Mouse (Mus musculus) kidney, postnatal 4 days (tissue): ENCODE data around the gene Inpp5k.

Experiments used
- DNase-seq, 2 experiments: peaks; one replicate each; pipeline ENCODE4 v3.0.0; 2021; ENCODE audit warnings: mixed read lengths in 2 of 2

The Inpp5k gene

DNA sequence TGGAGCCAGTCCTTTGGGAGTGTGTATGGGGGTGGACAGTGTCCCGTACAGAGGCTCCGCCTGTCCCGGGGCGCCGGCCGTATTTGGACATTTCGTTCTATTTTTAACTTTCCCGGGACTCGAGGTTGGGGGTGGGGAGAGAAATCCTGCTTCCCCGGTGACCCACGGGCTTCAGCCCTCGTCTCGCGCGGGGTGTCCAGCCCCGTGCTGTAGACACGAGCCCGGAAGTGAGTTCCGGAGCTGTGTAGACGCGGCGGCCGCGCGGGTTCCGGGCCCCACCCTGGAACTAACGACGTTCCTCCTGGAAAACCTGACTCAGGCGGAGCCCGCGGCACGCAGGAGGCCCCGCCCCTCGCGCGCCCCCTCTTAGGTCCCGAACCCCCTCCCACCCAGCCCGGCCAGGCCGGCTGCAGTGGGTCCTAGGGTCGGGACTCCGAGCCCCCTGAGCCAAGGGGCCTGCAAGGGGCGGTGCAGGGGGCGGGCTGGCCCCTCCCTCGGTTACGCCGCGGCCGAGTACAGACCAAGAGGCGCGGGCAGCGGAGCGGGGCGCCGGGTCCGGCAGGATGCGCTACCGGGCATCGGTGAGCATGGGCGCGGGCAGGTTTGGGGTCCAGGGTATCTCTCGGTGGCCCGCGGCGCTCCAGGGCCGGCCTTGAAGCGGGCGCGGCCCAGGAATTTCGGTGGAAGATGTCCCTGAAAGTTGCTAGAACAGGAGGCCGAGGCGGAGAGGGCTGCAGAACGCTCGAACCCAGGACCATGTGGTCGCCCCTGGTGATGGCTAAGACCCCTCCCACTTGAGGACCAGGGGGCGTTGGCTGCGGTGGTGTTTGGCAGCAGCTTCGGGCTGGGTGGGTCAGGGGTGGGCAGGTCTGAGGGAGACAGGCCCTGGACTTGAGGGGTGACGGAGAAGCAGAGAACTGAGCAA, 25.1 kb downstream of the Inpp5k start:
- DNase-seq = peak; percentile 76 to 86

DNA sequence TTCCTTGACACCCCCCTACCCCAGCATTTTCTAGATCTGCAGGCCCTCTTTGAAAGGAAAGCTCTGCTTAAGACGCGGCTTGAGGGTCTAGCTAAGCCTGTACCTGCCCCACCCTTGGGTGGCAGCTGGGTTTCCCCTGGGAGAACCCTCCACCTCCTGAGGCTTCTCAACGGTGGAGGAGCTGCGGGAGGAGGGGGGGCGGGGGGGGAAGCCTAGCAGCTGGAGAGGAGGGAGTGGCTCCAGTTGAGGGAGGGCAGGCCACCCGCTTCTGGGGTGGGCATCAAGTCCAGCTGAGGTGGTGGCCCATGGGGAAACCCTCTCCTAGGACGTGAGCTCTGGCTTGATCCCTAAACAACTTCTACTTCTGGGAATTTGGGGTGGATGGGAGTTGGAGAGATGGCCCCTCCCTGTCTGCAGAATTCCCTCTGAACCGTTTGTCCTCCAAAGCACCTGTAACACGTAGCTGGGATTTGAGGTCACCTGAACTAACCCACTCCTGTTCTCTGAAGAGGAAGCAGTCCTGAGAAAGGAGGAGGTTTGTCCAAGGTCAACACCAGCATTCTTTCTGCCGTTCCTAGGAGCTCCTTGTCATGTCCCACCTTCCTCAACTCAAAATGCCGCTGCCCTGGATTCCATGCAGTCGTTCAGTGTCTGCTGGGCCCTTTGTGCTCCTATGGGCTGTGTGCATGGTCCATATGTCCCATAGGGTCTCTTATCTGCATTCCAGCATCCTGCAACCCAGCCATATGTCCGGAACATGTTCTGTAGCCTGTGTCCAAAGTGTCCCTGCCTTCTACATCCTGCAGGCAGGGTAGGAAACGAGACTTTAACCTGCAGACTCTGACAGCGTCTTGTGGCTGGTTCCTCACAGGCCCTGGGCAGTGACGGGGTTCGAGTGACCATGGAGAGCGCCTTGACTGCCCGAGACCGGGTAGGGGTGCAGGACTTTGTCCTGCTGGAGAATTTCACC, 26.1 kb downstream of the Inpp5k start:
- peak; percentile 11 to 25 for DNase-seq

DNA sequence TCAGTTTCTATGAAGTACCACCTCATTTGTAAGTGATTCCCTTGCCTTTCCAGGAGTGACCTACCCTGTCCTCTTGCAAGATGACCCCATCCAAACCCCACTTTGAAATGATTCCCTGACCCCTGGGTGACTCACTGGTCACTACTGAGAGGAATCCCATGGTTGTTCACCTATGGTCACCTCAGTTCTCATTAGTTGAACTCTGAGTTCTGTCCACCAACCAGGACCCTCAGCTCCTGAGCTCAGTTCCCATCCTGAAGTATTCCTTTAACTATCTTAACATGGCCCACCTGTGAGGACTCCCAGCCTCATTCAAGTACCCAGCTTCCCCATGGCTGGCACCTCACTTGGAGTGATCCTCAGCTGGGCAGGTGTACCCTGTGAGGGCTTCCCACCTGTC, 27.1 kb downstream of the Inpp5k start:
- no peak for DNase-seq

DNA sequence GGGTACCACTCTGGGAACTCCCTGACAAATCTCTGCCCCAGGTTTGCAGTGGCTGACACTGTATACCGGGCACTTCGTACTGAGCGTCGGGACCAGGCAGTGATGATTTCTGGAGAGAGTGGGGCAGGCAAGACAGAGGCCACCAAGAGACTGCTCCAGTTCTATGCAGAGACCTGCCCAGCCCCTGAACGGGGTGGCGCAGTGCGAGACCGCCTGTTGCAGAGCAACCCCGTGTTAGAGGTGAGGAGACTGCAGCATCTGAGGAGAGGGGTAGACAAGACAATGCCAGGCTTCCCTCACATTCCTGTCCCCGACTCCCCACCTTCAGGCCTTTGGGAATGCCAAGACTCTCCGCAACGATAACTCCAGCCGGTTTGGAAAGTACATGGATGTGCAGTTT, 27.5 kb downstream of the Inpp5k start:
- DNase-seq = no peak

DNA sequence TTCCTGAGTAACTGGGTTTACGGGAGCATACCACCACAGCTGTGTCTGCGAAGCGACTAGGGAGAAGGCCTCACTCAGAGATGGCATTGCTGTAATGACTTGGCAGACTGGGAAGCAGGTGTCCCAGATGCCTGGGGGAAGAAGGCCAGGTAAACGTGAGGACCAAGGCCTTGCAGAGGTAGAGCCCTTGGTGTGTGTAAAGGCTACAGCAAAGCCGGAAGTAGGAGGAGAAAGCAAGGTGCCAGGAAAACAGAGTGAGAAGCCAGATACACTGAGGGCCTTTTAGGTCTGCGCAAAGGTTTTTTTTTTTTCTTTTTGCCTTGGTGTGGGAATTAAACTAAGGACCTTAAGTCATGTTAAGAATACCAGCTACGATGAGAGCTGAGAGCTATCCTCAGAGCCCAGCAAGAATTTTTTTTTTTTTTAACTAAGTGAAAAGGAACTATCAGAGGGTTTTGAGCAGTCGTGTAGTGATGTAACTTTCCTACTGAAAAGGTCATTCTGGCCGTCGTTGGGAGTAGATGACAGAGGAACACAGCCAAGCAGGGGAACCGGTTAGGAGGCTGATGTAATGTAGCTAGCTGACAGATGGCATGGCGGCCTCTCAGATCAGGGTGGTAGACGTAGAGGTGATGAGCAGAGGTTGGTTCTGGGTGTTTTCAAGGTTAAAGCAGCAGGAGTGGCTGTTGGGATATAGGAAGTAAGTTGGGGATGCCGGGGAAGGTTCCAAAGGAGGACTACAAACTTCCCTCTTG, 28.4 kb downstream of the Inpp5k start:
- no peak for DNase-seq

DNA sequence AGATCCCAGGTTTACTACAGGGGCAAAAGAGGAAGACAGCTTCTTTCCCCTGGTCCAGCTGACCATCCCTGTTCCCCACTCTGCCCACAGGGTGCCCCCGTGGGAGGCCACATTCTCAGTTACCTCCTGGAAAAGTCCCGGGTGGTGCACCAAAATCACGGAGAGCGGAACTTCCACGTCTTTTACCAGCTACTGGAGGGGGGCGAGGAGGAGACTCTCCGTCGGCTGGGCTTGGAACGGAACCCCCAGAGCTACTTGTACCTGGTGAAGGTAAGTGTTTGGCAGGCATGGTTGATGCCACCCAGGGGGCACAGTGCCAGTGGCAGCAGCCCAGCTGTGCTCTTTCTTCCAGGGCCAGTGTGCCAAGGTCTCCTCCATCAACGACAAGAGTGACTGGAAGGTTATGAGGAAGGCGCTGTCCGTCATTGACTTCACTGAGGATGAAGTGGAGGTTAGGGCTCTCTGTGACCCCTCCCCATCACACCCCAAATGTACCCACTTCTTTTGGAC, 29.3 kb downstream of the Inpp5k start:
- no peak for DNase-seq

DNA sequence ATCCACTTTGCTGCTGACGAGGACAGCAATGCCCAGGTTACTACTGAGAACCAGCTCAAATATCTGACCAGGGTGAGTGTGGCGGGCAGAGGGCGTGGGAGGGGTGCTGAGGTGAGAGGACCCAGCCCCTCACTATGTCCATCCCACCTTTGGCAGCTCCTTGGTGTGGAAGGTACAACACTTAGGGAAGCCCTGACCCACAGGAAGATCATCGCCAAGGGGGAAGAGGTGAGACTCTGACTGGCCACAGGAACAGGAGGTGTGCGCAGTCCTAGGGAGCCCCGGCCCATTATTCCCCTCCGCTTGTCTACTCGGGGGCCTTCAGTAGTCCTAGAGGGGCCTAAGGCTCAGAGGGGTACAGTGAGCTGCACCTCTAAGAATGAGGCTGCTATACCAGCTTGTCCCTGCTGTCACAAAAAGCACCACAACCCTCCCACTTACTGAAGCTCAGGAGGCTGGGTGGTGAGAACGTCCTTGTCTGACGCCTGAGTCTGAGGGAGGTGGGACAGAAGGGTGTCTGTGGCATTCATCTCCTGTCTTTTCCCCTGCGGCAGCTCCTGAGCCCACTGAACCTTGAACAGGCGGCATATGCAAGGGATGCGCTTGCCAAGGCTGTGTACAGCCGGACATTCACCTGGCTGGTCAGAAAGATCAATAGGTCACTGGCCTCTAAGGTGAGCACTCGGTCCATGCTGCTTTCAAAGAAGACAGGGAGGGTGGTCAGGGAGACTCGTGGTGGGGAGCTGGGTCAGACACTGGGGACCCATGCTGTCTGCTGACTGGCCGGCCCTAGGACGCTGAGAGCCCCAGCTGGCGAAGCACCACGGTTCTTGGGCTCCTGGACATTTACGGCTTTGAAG, 30.4 kb downstream of the Inpp5k start:
- DNase-seq = no peak

DNA sequence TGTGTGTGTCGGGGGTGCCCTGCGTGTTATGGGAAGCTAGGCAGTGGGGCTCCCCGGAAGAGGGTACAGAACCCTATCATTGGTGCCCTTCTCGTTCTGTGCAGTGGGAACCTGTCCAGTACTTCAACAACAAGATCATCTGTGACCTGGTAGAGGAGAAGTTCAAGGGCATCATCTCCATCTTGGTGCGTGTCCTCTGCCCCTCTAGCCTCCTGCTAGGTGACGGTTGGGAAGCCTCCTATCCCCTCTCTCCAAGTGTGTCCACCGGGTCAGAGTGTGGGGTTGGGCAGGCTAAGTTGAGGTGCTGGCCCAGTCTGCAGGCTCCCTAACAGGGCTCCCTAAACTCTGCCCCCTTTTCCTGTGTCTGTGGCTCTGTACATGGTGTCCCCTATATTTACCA, 31.3 kb downstream of the Inpp5k start:
- DNase-seq = no peak

DNA sequence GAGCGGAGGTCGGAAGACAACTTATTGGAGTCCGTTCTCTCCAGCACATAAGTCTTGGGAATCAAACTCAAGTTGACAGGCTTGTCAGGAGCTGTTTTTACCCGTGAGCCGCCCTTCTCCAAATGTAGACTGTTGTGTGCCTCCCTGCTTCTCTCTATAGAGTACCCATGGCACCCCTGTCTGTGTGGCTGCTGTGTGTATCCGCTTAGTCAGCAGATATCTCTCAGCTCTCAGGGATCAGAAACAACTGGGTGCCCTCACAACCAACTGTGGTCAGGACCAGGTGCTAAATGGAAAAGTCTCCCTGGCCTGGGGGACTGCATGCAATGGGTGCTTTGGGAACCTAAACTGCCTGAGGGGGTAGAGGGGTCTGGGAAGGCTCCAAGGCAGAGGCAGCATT, 35.5 kb downstream of the Inpp5k start:
- DNase-seq = no peak

DNA sequence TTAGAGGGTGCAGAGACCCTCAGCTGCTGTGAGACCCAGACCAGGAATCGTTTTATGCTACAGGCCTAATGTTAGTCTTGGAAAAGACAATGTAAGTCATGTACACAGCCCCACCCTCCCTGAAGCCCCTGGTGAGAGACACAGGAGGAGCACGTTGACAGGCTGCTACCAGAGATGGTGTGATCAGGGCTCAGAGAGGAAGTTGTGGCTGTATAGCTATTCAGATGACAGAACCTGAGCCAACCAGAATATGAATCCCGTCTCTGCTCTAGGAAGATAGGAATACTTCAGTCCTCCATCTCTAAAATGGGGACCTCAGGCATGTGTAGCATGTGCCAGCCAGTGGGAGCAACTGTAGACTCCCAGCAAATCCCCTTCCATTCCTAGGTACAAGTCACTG, 37.8 kb downstream of the Inpp5k start:
- no peak for DNase-seq

DNA sequence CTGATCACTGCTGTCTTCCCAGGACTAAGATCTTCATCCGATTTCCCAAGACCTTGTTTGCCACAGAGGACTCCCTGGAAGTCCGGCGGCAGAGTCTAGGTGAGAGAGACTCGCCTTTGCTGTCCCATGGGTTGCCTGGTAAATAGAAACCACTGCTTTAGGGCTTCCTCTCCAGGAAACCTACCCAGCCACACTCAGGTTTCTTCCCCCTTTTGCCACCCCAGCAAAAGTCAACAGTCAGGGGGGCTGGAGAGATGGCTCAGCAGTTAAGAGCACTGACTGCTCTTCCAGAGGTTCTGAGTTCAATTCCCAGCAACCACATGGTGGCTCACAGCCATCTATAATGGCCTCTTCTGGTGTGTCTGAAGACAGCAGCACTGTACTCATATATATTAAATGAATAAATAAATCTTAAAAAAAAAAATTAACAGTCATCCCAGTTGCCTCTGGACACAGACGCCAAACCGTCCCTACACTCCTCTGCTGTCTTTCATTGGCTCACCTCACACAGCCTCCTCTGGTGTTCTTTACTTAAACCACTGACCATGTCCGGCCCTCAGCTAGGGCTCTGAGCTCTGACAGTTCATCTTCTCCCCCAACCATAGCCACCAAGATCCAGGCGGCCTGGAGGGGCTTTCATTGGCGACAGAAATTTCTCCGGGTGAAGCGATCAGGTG, 38.5 kb downstream of the Inpp5k start:
- no peak for DNase-seq

DNA sequence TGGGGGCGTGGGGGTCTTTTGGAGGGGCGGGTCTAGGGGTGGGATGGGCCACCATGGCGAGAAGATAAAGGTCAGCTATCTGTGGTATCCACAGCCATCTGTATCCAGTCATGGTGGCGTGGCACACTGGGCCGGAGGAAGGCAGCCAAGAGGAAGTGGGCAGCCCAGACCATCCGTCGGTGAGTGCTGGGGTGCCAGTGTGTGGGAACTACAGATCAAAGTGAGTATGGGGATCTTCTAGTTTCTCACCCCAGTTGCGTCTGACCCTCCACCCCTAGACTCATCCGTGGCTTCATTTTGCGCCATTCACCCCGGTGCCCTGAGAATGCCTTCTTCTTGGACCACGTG, 39.0 kb downstream of the Inpp5k start:
- DNase-seq = no peak

DNA sequence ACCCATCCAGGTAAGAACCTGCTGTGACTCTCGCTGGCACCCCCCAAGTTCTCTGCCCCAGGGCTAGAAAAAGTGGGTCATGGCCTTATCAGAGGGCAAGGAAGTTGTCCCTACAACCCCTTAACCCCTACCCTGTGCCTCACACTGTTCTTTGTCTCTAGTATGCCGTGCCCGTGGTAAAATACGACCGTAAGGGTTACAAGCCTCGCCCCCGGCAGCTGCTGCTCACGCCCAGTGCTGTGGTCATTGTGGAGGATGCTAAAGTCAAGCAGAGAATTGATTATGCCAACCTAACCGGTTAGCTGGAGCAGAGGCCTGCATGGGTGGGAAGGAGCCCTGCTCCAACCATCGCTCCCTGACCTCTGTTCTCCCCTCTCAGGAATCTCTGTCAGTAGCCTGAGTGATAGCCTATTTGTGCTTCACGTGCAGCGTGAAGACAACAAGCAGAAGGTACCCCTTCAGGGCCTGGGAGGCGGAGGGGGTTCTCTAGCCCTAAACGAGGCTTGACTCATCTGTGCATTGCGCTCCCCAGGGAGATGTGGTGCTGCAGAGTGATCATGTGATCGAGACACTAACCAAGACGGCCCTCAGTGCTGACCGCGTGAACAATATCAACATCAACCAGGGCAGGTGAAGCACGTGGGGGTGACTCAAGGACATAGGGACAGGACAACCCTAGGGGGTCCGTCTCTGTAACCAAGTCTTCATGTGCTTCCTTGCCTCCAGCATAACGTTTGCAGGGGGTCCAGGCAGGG, 40.8 kb downstream of the Inpp5k start:
- no peak for DNase-seq

DNA sequence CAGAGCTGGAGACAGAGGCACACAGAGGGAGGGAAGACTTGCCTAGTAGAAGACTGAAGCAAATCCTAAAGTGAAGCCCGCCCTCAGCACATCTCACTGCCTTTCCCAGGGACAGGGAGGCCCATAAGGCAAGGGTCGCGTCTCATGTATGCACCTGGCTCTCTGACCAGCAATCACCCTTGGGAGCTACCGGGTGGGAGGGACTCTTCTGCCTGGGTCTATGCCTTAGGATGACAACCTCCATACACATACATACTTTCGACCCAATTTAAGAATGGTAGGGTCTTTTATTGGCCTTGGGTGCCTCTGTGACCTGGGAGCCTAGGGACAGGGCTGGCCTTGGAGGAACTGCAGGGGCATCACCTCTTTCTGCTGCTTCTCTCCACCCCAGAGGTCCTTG, 42.6 kb downstream of the Inpp5k start:
- no peak for DNase-seq

DNA sequence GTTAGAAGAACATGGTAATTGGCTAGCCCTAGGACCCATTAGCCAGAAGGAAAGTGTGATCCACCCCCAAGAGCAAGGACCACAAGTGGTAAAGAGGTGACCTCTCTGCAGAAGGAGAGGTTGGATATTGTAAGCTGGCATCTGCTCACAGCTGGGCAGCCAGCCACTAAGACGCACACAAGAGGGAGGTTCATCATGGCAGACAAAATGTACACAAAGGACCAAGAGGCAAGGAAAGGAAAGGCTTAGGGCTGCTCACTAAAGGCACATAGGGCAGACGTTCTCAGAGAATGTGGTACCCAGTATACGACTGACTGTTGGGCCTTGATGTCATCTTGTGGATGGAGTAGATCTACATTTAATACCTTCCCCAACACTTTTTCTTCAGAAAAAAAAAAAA, 44.1 kb downstream of the Inpp5k start:
- no peak for DNase-seq

DNA sequence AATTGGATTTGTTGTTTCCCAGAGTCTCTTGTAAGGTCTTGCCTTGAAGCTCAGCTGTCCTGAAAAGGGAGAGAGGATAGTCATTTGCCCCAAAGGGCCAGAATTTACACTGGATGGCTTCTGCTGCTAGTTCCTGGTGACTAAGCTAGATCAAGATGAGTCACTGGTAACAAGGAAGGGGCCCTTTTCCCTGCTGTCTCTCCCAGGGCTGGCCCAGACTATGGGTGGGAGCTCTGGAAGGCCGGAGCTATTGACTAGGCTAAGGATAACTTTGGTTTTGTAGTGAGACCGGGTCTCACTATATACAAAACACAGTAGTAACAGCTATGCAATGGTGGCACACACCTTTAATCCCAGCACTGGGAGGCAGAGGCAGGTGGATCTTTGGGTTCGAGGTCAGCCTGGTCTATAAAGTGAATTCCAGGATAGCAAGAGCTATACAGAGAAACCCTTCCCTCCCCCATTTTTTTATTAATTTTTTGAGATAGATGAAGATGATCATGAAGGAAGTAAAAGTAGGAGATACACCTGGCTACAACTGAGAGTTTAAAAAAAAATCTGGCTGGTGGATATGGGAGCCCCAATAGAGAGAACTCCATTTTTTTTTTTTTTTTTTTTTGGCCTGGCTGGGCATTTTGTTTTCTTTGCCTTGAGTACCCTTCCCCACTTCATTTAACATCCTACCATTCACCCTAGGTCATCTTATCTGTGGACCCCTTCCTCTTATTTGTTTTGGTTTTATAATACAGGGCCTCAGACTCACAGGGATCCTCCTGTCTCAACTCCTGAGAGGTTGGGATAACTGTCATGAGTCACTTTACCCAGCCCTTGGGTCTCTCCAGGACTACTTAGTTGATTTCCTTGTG, 47.3 kb downstream of the Inpp5k start:
- no peak for DNase-seq

DNA sequence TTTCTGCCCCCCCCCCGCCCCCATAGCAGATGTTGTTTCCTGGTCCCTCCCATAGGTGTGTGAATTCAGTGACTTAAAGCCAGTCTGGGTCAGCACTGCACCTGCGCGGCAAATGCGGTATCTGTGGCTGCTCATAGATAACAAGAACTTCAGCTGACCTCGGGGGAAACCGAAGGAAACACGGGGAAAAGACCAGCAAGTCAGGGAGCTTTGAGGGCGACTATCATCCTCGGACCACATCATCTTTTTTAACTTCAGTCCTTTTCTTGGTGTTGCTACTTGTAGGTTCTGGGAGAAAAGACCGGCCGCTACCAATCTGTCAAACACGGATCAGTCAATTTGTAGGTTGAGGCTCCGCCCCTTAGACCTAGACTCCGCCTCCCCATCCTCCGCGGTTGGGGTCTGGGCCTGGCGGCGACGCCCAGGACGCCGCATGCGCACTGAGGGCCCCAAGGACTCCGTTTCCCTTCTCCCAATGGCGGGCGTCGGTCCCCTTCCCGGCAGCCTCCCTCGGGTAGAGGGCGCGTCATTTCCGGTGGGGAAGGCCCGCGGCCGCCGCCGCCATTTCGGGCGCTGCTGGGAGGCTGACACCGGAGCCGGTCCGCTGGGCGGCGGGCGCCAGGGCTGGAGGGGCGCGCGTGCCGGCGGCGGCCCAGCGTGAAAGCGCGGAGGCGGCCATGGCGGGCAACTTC, 48.1 kb downstream of the Inpp5k start, which contains the start of gene Crk:
Gene Crk, plus strand, starts transcription at position 513 of the 692 bp plus-strand sequence.
- DNase-seq = peak; percentile 98 to 99

DNA sequence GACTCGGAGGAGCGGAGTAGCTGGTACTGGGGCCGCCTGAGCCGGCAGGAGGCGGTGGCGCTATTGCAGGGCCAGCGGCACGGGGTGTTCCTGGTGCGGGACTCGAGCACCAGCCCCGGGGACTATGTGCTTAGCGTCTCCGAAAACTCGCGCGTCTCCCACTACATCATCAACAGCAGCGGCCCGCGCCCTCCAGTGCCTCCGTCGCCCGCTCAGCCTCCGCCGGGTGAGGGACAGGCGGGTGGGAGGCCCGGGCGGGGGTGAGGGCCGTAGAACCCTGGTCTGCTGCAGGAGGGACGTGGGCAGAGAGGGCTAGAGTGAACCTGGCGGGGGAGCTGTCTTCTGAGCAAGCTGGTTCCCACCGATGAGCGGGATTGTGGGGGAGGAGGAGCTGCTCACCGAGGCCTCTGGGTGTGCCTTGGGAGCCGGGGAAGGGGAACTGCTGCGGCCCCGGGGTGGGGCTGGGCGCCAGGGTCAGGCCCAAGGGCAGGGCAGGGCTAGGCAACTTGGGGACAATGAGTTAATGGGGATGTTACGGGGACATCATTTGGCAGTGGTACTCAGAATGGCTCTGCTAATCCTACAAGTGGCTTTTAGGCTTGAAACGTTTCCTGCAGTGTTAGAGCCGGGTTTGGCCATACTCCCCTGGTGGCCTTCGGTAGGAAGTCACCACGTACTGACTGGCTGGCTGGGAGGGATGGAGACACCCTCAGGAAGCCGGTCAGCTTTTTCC, 48.8 kb downstream of the Inpp5k start:
- peak; percentile 65 to 80 for DNase-seq
